Mouse (Mus musculus): ENCODE measurements around the gene Mad1l1. TPM values are rescaled to one million over a fixed set of nuclear protein-coding genes. Genes with fewer than 3 reads are reported as not detected.

The Mad1l1 gene
- polyA plus RNA-seq, 1 experiment from 2014 or later: 32.0 TPM

DNA sequence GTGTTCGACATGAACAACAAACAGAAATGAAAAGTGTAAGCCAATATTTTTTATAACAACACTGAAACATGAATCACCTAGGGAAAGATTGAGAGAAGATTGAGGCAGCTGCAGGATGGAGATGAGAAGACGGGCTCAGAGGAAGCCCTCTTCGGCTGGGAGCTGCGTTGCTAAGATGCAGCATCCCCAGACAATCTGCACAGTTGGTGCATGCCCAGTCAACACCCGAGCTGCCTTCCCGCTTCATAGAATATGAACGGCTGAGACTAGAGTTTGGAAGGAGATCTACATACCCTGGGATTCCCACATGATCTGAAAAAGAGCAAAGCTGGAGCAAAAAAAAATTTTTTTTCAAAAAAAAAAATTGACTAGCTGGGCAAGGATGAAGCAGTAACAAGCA lies 302.6 kb downstream of the Mad1l1 start:
- no peaks in the 10 kb centered on the region for H3K36me3 ChIP-seq (ENCODE audit: control insufficient read depth, insufficient read depth, low read length)

DNA sequence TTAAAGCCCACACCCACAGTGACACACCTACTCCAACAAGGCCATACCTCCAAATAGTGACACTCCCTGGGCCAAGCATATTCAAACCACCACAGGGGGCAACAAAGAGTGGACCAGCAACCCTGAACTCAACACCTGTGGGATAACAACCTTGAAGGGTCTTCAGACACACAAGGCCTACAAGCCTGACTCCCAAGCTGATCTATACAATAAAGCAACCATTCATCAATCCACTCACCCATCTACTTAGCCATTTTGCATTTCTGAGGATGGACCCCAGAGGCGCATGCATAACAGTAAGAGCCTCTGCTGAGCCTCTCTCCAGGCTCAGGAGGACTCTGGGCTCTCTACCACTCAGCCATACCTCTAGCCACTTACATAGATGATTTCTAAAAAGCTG lies 304.5 kb downstream of the Mad1l1 start:
- H3K4me1 ChIP-seq (ENCODE audit: control insufficient read depth, insufficient read depth, low read length): no peaks in the 10 kb centered on the region
- WGBS: 96% methylated on average over 1 of the region's 1 CpGs
- no peak overlapping the region for H3K4me3 ChIP-seq (ENCODE audit: low read depth, low read length)
- no peak overlapping the region for H3K27ac ChIP-seq (ENCODE audit: low read length)
- no peak overlapping the region for H3K4me2 ChIP-seq (ENCODE audit: low read length)
- no peak overlapping the region for H3K9ac ChIP-seq (ENCODE audit: low read depth, low read length)
- H3K36me3 ChIP-seq (ENCODE audit: control insufficient read depth, insufficient read depth, low read length): no peaks in the 10 kb centered on the region
- no peaks in the 10 kb centered on the region for H3K9me3 ChIP-seq (replicated peaks; ENCODE audit: control insufficient read depth, low read length, poor library complexity, severe bottlenecking)
- ATAC-seq: no peak
- H3K27me3 ChIP-seq (ENCODE audit: control insufficient read depth, insufficient read depth, low read depth, low read length): no peaks in the 10 kb centered on the region

More for the DNA sequence above, 302.6 kb downstream of the Mad1l1 start:
- Histone ChIP-seq H3K4me1 (ENCODE audit: control insufficient read depth, insufficient read depth, low read length) (peaks cover 2% of the 10 kb centered on the region; the same call in 1 of the 2 replicates), H3K4me2 (ENCODE audit: low read length) (no peak overlapping the region), H3K9me3 (replicated peaks; ENCODE audit: control insufficient read depth, low read length, poor library complexity, severe bottlenecking) (no peaks in the 10 kb centered on the region), H3K27ac (ENCODE audit: low read length) (no peak overlapping the region), H3K9ac (ENCODE audit: low read depth, low read length) (no peak overlapping the region), H3K4me3 (ENCODE audit: low read depth, low read length) (no peak overlapping the region), H3K27me3 (ENCODE audit: control insufficient read depth, insufficient read depth, low read depth, low read length) (no peaks in the 10 kb centered on the region)
- ATAC-seq: no peak
- 77% methylated on average over 7 of the region's 7 CpGs for WGBS

DNA sequence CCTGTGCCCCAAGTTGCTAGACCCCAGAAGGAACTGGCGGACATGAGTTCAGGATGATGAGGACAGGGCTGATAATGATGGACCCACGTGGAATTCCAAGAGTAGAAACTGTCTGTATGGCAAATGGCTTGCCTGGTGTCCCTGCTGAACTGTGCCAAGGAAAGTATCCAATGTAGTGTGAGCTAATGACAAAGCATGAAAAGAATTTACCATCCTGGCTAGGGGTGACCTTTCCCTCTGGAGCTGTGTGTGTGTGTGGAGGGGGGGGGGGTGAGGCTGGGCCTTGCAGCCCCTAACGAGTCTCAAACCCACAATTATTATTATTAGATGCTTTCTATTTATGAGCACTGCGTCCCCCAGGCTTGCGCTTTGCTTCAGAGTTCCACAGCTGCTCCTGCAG lies 307.7 kb downstream of the Mad1l1 start:
- no peaks in the 10 kb centered on the region for H3K4me1 ChIP-seq (ENCODE audit: control insufficient read depth, insufficient read depth, low read length)
- WGBS: 72% methylated on average over 5 of the region's 5 CpGs
- H3K27ac ChIP-seq (ENCODE audit: low read length): no peak overlapping the region
- H3K4me2 ChIP-seq (ENCODE audit: low read length): no peak overlapping the region
- H3K36me3 ChIP-seq (ENCODE audit: control insufficient read depth, insufficient read depth, low read length): no peaks in the 10 kb centered on the region
- no peak overlapping the region for H3K4me3 ChIP-seq (ENCODE audit: low read depth, low read length)
- ATAC-seq: no peak
- H3K27me3 ChIP-seq (ENCODE audit: control insufficient read depth, insufficient read depth, low read depth, low read length): no peaks in the 10 kb centered on the region; the same call in 1 of the 2 replicates
- no peaks in the 10 kb centered on the region for H3K9me3 ChIP-seq (replicated peaks; ENCODE audit: control insufficient read depth, low read length, poor library complexity, severe bottlenecking)
- no peak overlapping the region for H3K9ac ChIP-seq (ENCODE audit: low read depth, low read length)

DNA sequence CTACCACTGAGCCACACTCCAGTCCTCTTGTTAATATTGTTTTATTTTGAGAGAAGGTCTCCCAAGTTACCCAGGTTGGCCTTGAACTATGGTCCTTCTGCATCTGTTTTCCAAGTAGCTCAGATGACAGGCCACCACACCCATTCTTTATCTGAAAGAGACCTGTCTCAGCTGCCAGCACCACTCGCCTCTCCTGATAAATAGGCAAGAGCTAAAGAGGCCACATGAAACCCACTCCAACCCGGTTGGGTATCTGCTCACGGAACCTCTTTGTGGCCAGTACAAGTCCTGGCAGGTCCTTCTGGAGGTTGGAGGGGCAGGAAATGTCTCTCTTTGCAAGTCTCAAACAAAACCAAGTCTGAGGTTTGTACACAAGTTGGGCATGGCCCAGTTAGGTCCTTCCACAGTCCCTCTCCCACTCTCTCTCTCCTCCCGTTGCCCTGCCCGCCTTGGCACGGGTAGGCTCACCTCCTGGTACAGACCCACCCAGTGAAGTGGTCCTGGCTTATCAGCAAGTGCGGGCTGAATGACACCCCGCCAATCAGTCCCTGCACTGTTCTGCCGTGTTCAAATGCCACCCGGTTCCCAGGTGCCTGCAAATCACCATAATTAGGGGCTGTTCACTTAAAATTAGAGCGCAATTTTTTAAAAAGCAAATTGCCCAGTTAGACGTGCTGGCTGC lies 308.9 kb downstream of the Mad1l1 start:
- H3K4me2 ChIP-seq (ENCODE audit: low read length): no peak overlapping the region
- 0 out of 2 replicates have a peak, but pooled peaks have one; percentile 39 for ATAC-seq
- no peaks in the 10 kb centered on the region for H3K9me3 ChIP-seq (replicated peaks; ENCODE audit: control insufficient read depth, low read length, poor library complexity, severe bottlenecking)
- no peak overlapping the region for H3K4me3 ChIP-seq (ENCODE audit: low read depth, low read length)
- no peaks in the 10 kb centered on the region for H3K36me3 ChIP-seq (ENCODE audit: control insufficient read depth, insufficient read depth, low read length)
- 84% methylated on average over 12 of the region's 12 CpGs for WGBS
- no peak overlapping the region for H3K27ac ChIP-seq (ENCODE audit: low read length)
- H3K27me3 ChIP-seq (ENCODE audit: control insufficient read depth, insufficient read depth, low read depth, low read length): no peaks in the 10 kb centered on the region; the same call in 1 of the 2 replicates
- H3K4me1 ChIP-seq (ENCODE audit: control insufficient read depth, insufficient read depth, low read length): no peaks in the 10 kb centered on the region
- H3K9ac ChIP-seq (ENCODE audit: low read depth, low read length): no peak overlapping the region

- Histone ChIP-seq H3K9me3 (replicated peaks; ENCODE audit: control insufficient read depth, low read length, poor library complexity, severe bottlenecking) (no peaks in the 10 kb centered on the region), H3K4me1 (ENCODE audit: control insufficient read depth, insufficient read depth, low read length) (no peaks in the 10 kb centered on the region), H3K4me2 (ENCODE audit: low read length) (no peak overlapping the region), H3K27me3 (ENCODE audit: control insufficient read depth, insufficient read depth, low read depth, low read length) (peaks cover 7% of the 10 kb centered on the region; the same call in 1 of the 2 replicates), H3K27ac (ENCODE audit: low read length) (no peak overlapping the region), H3K4me3 (ENCODE audit: low read depth, low read length) (no peak overlapping the region), H3K36me3 (ENCODE audit: control insufficient read depth, insufficient read depth, low read length) (no peaks in the 10 kb centered on the region), H3K9ac (ENCODE audit: low read depth, low read length) (no peak overlapping the region)
- WGBS: 77% methylated on average over 3 of the region's 3 CpGs
- no peak for ATAC-seq
Observed at GRCm38 (mm10) chr5:140010405-140010804, 310.9 kb downstream of the Mad1l1 start.

GRCm38 (mm10) chr5:140009083-140009655 lies 312.2 kb downstream of the Mad1l1 start:
- no peak for ATAC-seq
- Histone ChIP-seq H3K36me3 (ENCODE audit: control insufficient read depth, insufficient read depth, low read length) (no peaks in the 10 kb centered on the region), H3K27me3 (ENCODE audit: control insufficient read depth, insufficient read depth, low read depth, low read length) (peaks cover 11% of the 10 kb centered on the region; the same call in 1 of the 2 replicates), H3K4me3 (ENCODE audit: low read depth, low read length) (no peak overlapping the region), H3K27ac (ENCODE audit: low read length) (no peak overlapping the region), H3K4me2 (ENCODE audit: low read length) (no peak overlapping the region), H3K9me3 (replicated peaks; ENCODE audit: control insufficient read depth, low read length, poor library complexity, severe bottlenecking) (no peaks in the 10 kb centered on the region), H3K9ac (ENCODE audit: low read depth, low read length) (no peak overlapping the region), H3K4me1 (ENCODE audit: control insufficient read depth, insufficient read depth, low read length) (no peaks in the 10 kb centered on the region)
- 81% methylated on average over 7 of the region's 7 CpGs for WGBS

DNA sequence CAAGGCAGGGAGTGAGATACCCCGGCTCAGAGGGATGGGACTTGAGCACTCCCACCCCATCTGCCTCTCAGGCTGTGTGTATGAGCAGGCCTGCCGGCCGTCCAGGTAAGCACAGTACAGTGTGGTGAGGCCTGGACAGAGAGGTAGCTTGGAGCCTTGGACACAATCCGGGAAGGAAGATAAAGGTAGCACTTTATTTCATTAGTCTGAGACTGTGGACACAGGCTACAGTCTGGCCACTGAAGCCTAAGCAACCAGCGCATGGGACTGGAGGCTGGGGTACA lies 312.9 kb downstream of the Mad1l1 start:
- H3K4me2 ChIP-seq (ENCODE audit: low read length): no peak overlapping the region
- H3K4me1 ChIP-seq (ENCODE audit: control insufficient read depth, insufficient read depth, low read length): no peaks in the 10 kb centered on the region
- H3K4me3 ChIP-seq (ENCODE audit: low read depth, low read length): no peak overlapping the region
- WGBS: 53% methylated on average over 5 of the region's 5 CpGs
- ATAC-seq: peak; percentile 55; the same call in 1 of the 2 replicates
- H3K27me3 ChIP-seq (ENCODE audit: control insufficient read depth, insufficient read depth, low read depth, low read length): peaks cover 11% of the 10 kb centered on the region; the same call in 1 of the 2 replicates
- H3K27ac ChIP-seq (ENCODE audit: low read length): no peak overlapping the region
- no peaks in the 10 kb centered on the region for H3K9me3 ChIP-seq (replicated peaks; ENCODE audit: control insufficient read depth, low read length, poor library complexity, severe bottlenecking)
- H3K9ac ChIP-seq (ENCODE audit: low read depth, low read length): no peak overlapping the region
- H3K36me3 ChIP-seq (ENCODE audit: control insufficient read depth, insufficient read depth, low read length): no peaks in the 10 kb centered on the region

DNA sequence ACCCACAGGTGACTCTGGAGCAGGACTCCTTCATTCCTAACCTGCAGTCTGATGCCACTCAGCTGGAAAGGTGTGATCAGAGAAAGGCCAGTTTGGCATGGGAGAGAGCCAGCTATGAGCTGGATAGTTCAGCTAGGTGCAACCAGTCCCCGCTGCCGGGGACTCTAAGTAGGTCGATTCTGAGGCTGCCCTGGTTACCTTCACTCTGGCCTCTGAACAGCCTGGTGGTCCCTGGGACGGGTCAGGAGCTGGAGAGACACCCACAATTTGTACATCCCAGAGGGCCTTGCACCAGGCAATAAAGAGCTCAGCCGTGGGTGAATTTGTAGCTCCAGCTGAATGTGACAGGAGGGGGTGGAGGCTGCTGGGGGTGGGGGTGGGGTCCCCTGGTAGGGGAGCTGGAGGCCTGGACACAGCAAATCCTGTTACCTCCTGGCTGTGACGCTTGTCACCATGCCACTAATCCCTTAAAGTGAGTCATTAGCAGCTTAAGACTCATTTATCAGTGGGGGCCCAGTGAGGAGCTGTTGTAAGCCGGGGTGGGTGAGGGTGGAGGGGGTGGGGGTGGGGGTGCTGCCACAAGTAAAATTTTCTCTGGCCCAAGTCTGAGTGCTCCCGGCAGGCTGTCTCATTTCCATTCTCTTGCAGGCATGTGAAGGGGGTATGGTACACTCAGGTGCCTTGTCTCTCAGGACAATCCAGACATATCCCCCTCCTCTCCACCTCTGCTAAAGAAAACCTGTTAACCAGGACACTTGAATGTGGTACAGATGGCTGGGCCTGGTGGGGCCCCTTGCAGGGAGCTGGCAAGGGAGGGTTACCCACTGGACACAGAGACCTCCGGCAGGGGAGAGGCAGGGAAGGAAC lies 313.5 kb downstream of the Mad1l1 start:
- ATAC-seq: peak; percentile 25; the same call in 1 of the 2 replicates
- H3K9ac ChIP-seq (ENCODE audit: low read depth, low read length): no peak overlapping the region
- no peaks in the 10 kb centered on the region for H3K36me3 ChIP-seq (ENCODE audit: control insufficient read depth, insufficient read depth, low read length)
- 17% methylated on average over 9 of the region's 9 CpGs for WGBS
- peaks cover 14% of the 10 kb centered on the region for H3K27me3 ChIP-seq (ENCODE audit: control insufficient read depth, insufficient read depth, low read depth, low read length)
- no peak overlapping the region for H3K4me3 ChIP-seq (ENCODE audit: low read depth, low read length)
- no peaks in the 10 kb centered on the region for H3K9me3 ChIP-seq (replicated peaks; ENCODE audit: control insufficient read depth, low read length, poor library complexity, severe bottlenecking)
- no peak overlapping the region for H3K4me2 ChIP-seq (ENCODE audit: low read length)
- no peaks in the 10 kb centered on the region for H3K4me1 ChIP-seq (ENCODE audit: control insufficient read depth, insufficient read depth, low read length)
- no peak overlapping the region for H3K27ac ChIP-seq (ENCODE audit: low read length)

GRCm38 (mm10) chr5:140006861-140007260 lies 314.5 kb downstream of the Mad1l1 start:
- WGBS: 66% methylated on average over 8 of the region's 8 CpGs

More at GRCm38 (mm10) chr5:140006861-140007260, 314.5 kb downstream of the Mad1l1 start:
- no peaks in the 10 kb centered on the region for H3K36me3 ChIP-seq (ENCODE audit: control insufficient read depth, insufficient read depth, low read length)
- no peak for ATAC-seq
- no peak overlapping the region for H3K4me2 ChIP-seq (ENCODE audit: low read length)
- no peak overlapping the region for H3K9ac ChIP-seq (ENCODE audit: low read depth, low read length)
- no peaks in the 10 kb centered on the region for H3K9me3 ChIP-seq (replicated peaks; ENCODE audit: control insufficient read depth, low read length, poor library complexity, severe bottlenecking)
- H3K27me3 ChIP-seq (ENCODE audit: control insufficient read depth, insufficient read depth, low read depth, low read length): peaks cover 14% of the 10 kb centered on the region
- H3K4me1 ChIP-seq (ENCODE audit: control insufficient read depth, insufficient read depth, low read length): peaks cover 4% of the 10 kb centered on the region; the same call in 1 of the 2 replicates
- no peak overlapping the region for H3K27ac ChIP-seq (ENCODE audit: low read length)
- H3K4me3 ChIP-seq (ENCODE audit: low read depth, low read length): no peak overlapping the region

All from midbrain, embryonic 16.5 days (tissue).